Mouse (Mus musculus): ENCODE data around the gene Pard3. TPM values are rescaled to one million over a fixed set of nuclear protein-coding genes. Genes with fewer than 3 reads are reported as not detected.

Pard3 gene
- polyA plus RNA-seq, 1 experiment, result 11.9 TPM

- no peak for DNase-seq (ENCODE audit: extremely low spot score in 1 of 2, low spot score in 1 of 2)
Measured at GRCm38 (mm10) chr8:127528315-127528714, 464.6 kb downstream of the Pard3 start.

GRCm38 (mm10) chr8:127529746-127530145 lies 466.1 kb downstream of the Pard3 start:
- no peak for DNase-seq (ENCODE audit: extremely low spot score in 1 of 2, low spot score in 1 of 2)

GRCm38 (mm10) chr8:127531866-127532265 lies 468.2 kb downstream of the Pard3 start:
- DNase-seq (ENCODE audit: extremely low spot score in 1 of 2, low spot score in 1 of 2), result no peak

GRCm38 (mm10) chr8:127534789-127535188 lies 471.1 kb downstream of the Pard3 start:
- peak; percentile 19 to 28 for DNase-seq (ENCODE audit: extremely low spot score in 1 of 2, low spot score in 1 of 2)

GRCm38 (mm10) chr8:127535192-127535845 lies 471.6 kb downstream of the Pard3 start:
- DNase-seq (ENCODE audit: extremely low spot score in 1 of 2, low spot score in 1 of 2), result peak in 1 of 2 experiments; percentile 34

- DNase-seq (ENCODE audit: extremely low spot score in 1 of 2, low spot score in 1 of 2), result no peak
Measured at GRCm38 (mm10) chr8:127535846-127536220, 472.1 kb downstream of the Pard3 start.

- no peak for DNase-seq (ENCODE audit: extremely low spot score in 1 of 2, low spot score in 1 of 2)
Measured at GRCm38 (mm10) chr8:127539803-127540202, 476.1 kb downstream of the Pard3 start.

GRCm38 (mm10) chr8:127540273-127540672 lies 476.6 kb downstream of the Pard3 start:
- no peak for DNase-seq (ENCODE audit: extremely low spot score in 1 of 2, low spot score in 1 of 2)

- no peak for DNase-seq (ENCODE audit: extremely low spot score in 1 of 2, low spot score in 1 of 2)
Measured at GRCm38 (mm10) chr8:127542162-127542561, 478.5 kb downstream of the Pard3 start.

GRCm38 (mm10) chr8:127543676-127544075 lies 480.0 kb downstream of the Pard3 start:
- DNase-seq (ENCODE audit: extremely low spot score in 1 of 2, low spot score in 1 of 2), result no peak

GRCm38 (mm10) chr8:127546161-127546560 lies 482.5 kb downstream of the Pard3 start:
- DNase-seq (ENCODE audit: extremely low spot score in 1 of 2, low spot score in 1 of 2), result no peak

- no peak for DNase-seq (ENCODE audit: extremely low spot score in 1 of 2, low spot score in 1 of 2)
Measured at GRCm38 (mm10) chr8:127550928-127551327, 487.2 kb downstream of the Pard3 start.

- peak in 1 of 2 experiments; percentile 27 for DNase-seq (ENCODE audit: extremely low spot score in 1 of 2, low spot score in 1 of 2)
Measured at GRCm38 (mm10) chr8:127552161-127552595, 488.5 kb downstream of the Pard3 start.

GRCm38 (mm10) chr8:127552836-127553235 lies 489.1 kb downstream of the Pard3 start:
- DNase-seq (ENCODE audit: extremely low spot score in 1 of 2, low spot score in 1 of 2), result no peak

GRCm38 (mm10) chr8:127553582-127553981 lies 489.9 kb downstream of the Pard3 start:
- no peak for DNase-seq (ENCODE audit: extremely low spot score in 1 of 2, low spot score in 1 of 2)

GRCm38 (mm10) chr8:127555795-127556194 lies 492.1 kb downstream of the Pard3 start:
- DNase-seq (ENCODE audit: extremely low spot score in 1 of 2, low spot score in 1 of 2), result no peak

GRCm38 (mm10) chr8:127556964-127557363 lies 493.3 kb downstream of the Pard3 start:
- no peak for DNase-seq (ENCODE audit: extremely low spot score in 1 of 2, low spot score in 1 of 2)

- no peak for DNase-seq (ENCODE audit: extremely low spot score in 1 of 2, low spot score in 1 of 2)
Measured at GRCm38 (mm10) chr8:127557566-127557965, 493.9 kb downstream of the Pard3 start.

GRCm38 (mm10) chr8:127563634-127564033 lies 499.9 kb downstream of the Pard3 start:
- no peak for DNase-seq (ENCODE audit: extremely low spot score in 1 of 2, low spot score in 1 of 2)

- DNase-seq (ENCODE audit: extremely low spot score in 1 of 2, low spot score in 1 of 2), result no peak
Measured at GRCm38 (mm10) chr8:127564426-127564825, 500.7 kb downstream of the Pard3 start.

- peak in 1 of 2 experiments; percentile 16 for DNase-seq (ENCODE audit: extremely low spot score in 1 of 2, low spot score in 1 of 2)
Measured at GRCm38 (mm10) chr8:127569212-127569611, 505.5 kb downstream of the Pard3 start.

- no peak for DNase-seq (ENCODE audit: extremely low spot score in 1 of 2, low spot score in 1 of 2)
Measured at GRCm38 (mm10) chr8:127570527-127570926, 506.8 kb downstream of the Pard3 start.

GRCm38 (mm10) chr8:127572493-127572892 lies 508.8 kb downstream of the Pard3 start:
- DNase-seq (ENCODE audit: extremely low spot score in 1 of 2, low spot score in 1 of 2), result no peak

Measured in frontal cortex, adult 2 months (tissue).